Mouse (Mus musculus) layer of hippocampus, adult 6 months (tissue): ENCODE measurements around the gene Gm9. TPM values are rescaled to one million over a fixed set of nuclear protein-coding genes. Genes with fewer than 3 reads are reported as not detected.

Source experiments
- long read RNA-seq, 2 experiments: library from polyadenylated mRNA; unstranded; transcript quantifications; one replicate each; pipeline ENCODE4 v2.0.0; 2019 to 2020
- polyA plus RNA-seq: library from polyadenylated mRNA; unstranded; fragments of <200 nt; fragmentation: Nextera tagmentation; gene quantifications from 2 replicates; pipeline ENCODE4 v1.2.3, GENCODE M21; 2021

Gene Gm9
- not detected in 2 replicates for polyA plus RNA-seq
- long read RNA-seq, experiment 1: 0 reads
- long read RNA-seq, experiment 2: 0 reads

DNA sequence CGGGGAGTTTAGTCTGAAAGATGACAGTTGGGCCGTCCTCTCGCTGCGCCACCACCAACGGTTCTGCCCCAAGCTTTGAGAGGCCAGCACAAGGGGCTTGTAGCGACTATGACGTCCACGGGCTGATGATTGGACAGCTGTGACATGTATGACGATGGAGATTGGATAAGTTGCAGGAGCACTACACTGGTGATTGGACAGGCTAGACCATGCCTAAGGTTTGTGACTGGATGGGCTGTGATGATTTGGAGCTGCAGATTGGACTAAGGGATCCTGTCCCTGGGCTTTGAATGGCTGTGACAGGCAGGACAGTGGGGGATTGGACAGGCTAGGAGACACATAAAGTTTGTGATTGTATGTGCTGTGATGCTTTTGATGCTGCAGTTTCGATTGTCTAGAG, at the start of gene Gm9:
Gm9 (minus strand) TSS at position 101 of the 400 bp plus-strand sequence.

DNA sequence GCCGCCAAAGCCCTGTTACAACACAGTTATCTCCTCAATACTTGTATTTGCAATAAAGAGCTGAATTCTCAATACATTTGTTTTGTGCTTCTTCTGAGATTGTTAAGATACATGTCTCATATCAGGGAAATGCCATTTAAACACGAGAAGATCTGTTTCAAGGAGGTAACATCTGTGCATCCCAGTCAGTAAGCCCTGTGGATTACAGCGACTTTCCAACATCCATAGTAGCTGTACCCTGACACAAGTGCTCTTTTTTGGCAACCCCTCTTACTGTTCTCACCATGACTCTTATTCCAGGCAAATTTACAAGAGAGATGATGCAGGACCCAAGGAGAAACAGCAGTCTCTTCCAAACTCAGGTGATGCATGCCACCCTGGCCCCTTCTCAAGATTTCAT, 38.8 kb upstream of the Gm9 start, which contains the start of gene Rhox3a:
Rhox3a (plus strand) TSS at position 301 of the 400 bp plus-strand sequence.

DNA sequence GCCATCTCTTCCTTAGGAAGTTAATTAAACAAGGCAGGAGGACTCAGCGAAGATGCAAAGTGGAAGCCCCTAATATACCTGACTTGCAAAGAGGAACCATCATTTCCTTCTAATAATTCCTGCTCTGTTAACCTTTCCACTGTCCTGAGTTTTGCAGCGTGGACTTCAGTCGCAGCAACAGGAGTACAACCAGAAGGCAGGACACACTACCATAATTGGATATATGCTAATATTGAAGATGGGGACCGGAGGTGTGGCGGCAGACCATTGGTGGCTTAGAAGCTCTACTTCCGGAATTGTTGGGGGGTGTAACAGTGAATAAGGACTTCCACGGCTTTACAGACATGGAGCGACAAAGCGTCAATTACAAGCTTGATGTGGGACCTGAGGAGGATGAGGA, 33.8 kb upstream of the Gm9 start, which contains the start of gene Rhox2a:
Rhox2a (plus strand) TSS at position 301 of the 400 bp plus-strand sequence.

DNA sequence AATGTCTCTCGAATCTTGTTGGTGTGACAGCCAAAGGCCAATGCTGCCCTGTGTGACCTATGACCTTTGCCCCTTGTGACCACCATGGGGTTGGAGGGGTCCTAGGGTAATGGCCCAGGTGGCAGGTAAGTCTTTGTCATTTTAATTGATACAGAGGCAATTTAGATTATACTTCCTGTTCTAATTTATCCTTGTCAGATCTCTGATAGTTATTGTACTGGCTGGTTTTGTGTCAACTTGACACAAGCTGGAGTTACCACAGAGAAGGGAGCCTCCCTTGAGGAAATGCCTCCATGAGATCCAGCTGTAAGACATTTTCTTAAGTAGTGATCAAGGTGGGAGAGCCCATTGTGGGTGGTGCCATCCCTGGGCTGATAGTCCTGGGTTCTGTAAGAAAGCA, 11.3 kb upstream of the Gm9 start, which contains the start of gene Rhox1:
Rhox1 (minus strand) TSS at position 101 of the 400 bp plus-strand sequence.

DNA sequence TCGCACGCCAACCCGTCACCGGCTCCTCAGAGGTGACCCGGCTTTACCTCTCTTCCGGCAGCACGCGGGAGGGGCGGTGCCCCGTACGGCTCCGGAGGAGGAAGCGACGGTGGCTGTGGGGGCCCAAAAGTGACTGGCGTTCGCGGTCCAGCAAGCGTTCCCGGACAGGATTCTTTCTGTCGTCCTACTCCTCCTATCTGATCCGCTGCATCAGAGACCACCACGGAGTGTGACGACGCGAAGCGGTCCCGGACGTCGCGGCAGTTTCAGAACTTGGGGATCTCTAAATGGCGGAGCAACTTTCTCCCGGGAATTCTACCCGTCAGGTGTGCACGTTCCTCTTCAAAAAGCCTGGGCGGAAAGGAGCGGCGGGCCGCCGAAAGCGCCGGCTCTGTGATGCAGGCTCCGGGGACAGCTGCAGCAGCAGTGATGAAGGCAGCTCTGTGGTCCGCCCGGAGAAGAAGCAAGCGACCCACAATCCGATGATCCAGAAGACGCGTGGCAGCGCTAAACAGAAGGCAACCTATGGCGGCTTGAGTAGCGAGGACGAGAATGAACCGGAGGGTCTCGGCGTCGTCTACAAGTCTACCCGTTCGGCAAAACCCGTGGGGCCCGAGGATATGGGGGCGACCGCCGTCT, 19.6 kb downstream of the Gm9 start, which contains the start of the genes Ndufa1 and Rnf113a1:
Ndufa1 (minus strand) TSS at position 59 of the 639 bp plus-strand sequence.
Rnf113a1 (plus strand) TSS at position 141 of the 639 bp plus-strand sequence.

DNA sequence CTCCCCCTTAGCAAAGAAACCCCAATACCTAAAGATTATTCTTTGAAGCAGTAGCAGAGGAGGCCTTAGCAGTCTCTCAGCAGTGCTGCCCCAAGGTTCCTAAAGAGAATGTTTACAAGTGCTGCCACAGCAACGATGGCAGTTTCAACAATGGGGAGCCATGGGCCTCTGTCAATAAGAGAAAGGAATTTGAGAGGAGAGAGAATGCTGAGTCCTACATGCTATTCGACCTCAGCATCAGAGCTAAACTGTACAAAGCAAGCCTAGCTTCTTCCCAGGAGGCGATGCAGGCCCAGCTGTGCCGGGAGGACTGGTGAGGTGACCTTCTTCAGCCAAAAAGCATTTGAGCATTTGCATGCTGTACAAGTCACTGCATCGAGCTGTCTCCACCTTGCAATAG, 42.1 kb downstream of the Gm9 start, which contains the start of gene Akap14:
Akap14 (minus strand) TSS at position 101 of the 400 bp plus-strand sequence.

Other genes with a start within 250 kb of the Gm9 start
- gene Sept6, start 219.2 kb downstream of the Gm9 start, polyA plus RNA-seq: 29.7 and 31.6 TPM in 2 replicates
- not detected in 2 replicates for gene Sowahd, start 162.2 kb downstream of the Gm9 start, polyA plus RNA-seq
- 1,190 and 1,219 TPM in 2 replicates for gene Rpl39, start 125.6 kb downstream of the Gm9 start, polyA plus RNA-seq
- gene Upf3b, start 100.7 kb downstream of the Gm9 start, polyA plus RNA-seq: 9.2 and 10.0 TPM in 2 replicates
- gene Nkap, start 84.2 kb downstream of the Gm9 start, polyA plus RNA-seq: 8.8 and 9.7 TPM in 2 replicates
- 0.26 and 0.53 TPM in 2 replicates for gene Akap14, start 42.2 kb downstream of the Gm9 start, polyA plus RNA-seq
- 1,377 and 1,764 TPM in 2 replicates for gene Ndufa1, start 19.9 kb downstream of the Gm9 start, polyA plus RNA-seq
- gene Rnf113a1, start 19.8 kb downstream of the Gm9 start, polyA plus RNA-seq: 13.3 and 15.8 TPM in 2 replicates
- not detected in 2 replicates for gene Rhox1, start 11.2 kb upstream of the Gm9 start, polyA plus RNA-seq
- gene Rhox2a, start 33.9 kb upstream of the Gm9 start, polyA plus RNA-seq: not detected in 2 replicates
- not detected in 2 replicates for gene Rhox3a, start 38.9 kb upstream of the Gm9 start, polyA plus RNA-seq
- gene Rhox4a, start 54.3 kb upstream of the Gm9 start, polyA plus RNA-seq: not detected in 2 replicates
- gene Rhox3a2, start 169.0 kb upstream of the Gm9 start, polyA plus RNA-seq: not detected in 2 replicates
- gene Rhox4a2, start 179.8 kb upstream of the Gm9 start, polyA plus RNA-seq: not detected in 2 replicates
- gene Rhox2b, start 201.0 kb upstream of the Gm9 start, polyA plus RNA-seq: not detected in 2 replicates
- gene Rhox4b, start 221.5 kb upstream of the Gm9 start, polyA plus RNA-seq: not detected in 2 replicates
- not detected in 2 replicates for gene Rhox2c, start 242.6 kb upstream of the Gm9 start, polyA plus RNA-seq
- gene Rhox3c, start 247.5 kb upstream of the Gm9 start, polyA plus RNA-seq: not detected in 2 replicates